Mouse (Mus musculus) cerebellum, adult 2 months (tissue): ENCODE measurements around the gene Olfr1046. TPM values are rescaled to one million over a fixed set of nuclear protein-coding genes. Genes with fewer than 3 reads are reported as not detected.

Experiments used
- DNase-seq, 2 experiments: peaks; one replicate each; pipeline ENCODE4 v3.0.0; 2021
- H3K27ac ChIP-seq: fragments of 200-500 bp; 2 replicates; pipeline ENCODE4 v1.5.1; 2012; ENCODE audit warnings: low read length, control low read depth, inconsistent platforms; ENCODE audit not compliant: insufficient read depth
- H3K27me3 ChIP-seq: fragments of 200-500 bp; 2 replicates; pipeline ENCODE4 v1.6.1; 2012; ENCODE audit warnings: inconsistent platforms, mild to moderate bottlenecking, low read length, moderate library complexity; ENCODE audit not compliant: control insufficient read depth, insufficient read depth
- H3K4me1 ChIP-seq: fragments of 200-500 bp; 2 replicates; pipeline ENCODE4 v1.6.1; 2011; ENCODE audit warnings: low read length; ENCODE audit not compliant: control insufficient read depth, insufficient read depth
- H3K4me3 ChIP-seq: fragments of 200-500 bp; replicated peaks from 2 replicates; pipeline ENCODE3; 2011; ENCODE audit warnings: mild to moderate bottlenecking, low read depth, low read length, control low read depth; ENCODE audit not compliant: insufficient read depth
- CTCF ChIP-seq: fragments of 200-500 bp; IDR thresholded peaks from 2 replicates; pipeline ENCODE4 v1.5.1; 2011; ENCODE audit warnings: low read depth, mild to moderate bottlenecking, control low read depth, low read length, moderate library complexity, borderline replicate concordance; ENCODE audit not compliant: insufficient read depth
- POLR2A ChIP-seq: fragments of 200-500 bp; IDR thresholded peaks from 2 replicates; pipeline ENCODE4 v1.6.1; 2011; ENCODE audit warnings: low read length, control low read depth, borderline replicate concordance; ENCODE audit not compliant: insufficient read depth
- WGBS: fragments of 180-500 bp; shearing (Covaris S2); methylation state at CpG from one replicate; pipeline ENCODE4 v1.1.7; 2018; 5-methylcytosine and 5-hydroxymethylcytosine counted together
- polyA plus RNA-seq: library from polyadenylated mRNA; depleted of rRNA; stranded (reverse); fragments of >200 nt; gene quantifications from 2 replicates; pipeline ENCODE4 v1.2.3, GENCODE M21; 2012; rRNA removed

Gene Olfr1046
- polyA plus RNA-seq, 1 experiment, result not detected

DNA sequence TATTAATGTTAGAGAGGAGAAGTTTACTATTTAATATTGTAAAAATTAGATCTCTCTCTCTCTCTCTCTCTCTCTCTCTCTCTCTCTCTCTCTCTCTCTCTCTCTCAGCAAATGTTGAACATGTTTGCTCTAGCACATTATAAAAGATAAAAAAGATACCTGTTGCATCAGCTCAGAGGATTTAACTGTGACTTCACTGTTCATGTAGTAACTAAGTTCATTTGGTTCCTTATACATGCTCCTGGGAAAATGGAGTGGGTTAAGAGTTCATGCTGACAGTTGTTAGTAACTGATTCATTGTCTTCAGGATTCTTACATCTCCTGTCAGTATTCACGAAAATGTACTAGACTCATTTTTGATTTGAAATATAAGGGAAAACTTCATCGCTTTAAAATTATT lies 51.7 kb downstream of the Olfr1046 start, which contains the start of gene Olfr1043:
Gene Olfr1043, minus strand, starts transcription at position 101 of the 400 bp plus-strand sequence.
- no peaks in the 10 kb centered on the region for H3K4me1 ChIP-seq
- no peak for TF ChIP-seq CTCF
- TF ChIP-seq POLR2A, result no peak
- H3K27ac ChIP-seq, result no peak within 1 kb of the TSS
- H3K4me3 ChIP-seq, result no peak within 1 kb of the TSS
- WGBS, result 88% methylated on average over 2 of the region's 2 CpGs
- H3K27me3 ChIP-seq, result no peaks in the 10 kb centered on the region
- DNase-seq, result no peak

Other genes starting within 250 kb of the Olfr1046 start
- not detected in 2 replicates for gene Olfr1029, start 245.4 kb downstream of the Olfr1046 start, polyA plus RNA-seq
- not detected in 2 replicates for gene Olfr1030, start 240.0 kb downstream of the Olfr1046 start, polyA plus RNA-seq
- gene Olfr1031, start 229.0 kb downstream of the Olfr1046 start, polyA plus RNA-seq, result not detected in 2 replicates
- not detected in 2 replicates for gene Olfr1032, start 213.8 kb downstream of the Olfr1046 start, polyA plus RNA-seq
- 0.11 and 0.21 TPM in 2 replicates for gene Olfr1033, start 198.7 kb downstream of the Olfr1046 start, polyA plus RNA-seq
- gene Olfr1034, start 173.5 kb downstream of the Olfr1046 start, polyA plus RNA-seq, result 0.02 and 0.05 TPM in 2 replicates
- not detected in 2 replicates for gene Olfr1036, start 145.3 kb downstream of the Olfr1046 start, polyA plus RNA-seq
- not detected in 2 replicates for gene Olfr1037, start 131.9 kb downstream of the Olfr1046 start, polyA plus RNA-seq
- not detected in 2 replicates for gene Olfr1039, start 83.4 kb downstream of the Olfr1046 start, polyA plus RNA-seq
- not detected in 2 replicates for gene Olfr1040, start 72.6 kb downstream of the Olfr1046 start, polyA plus RNA-seq
- gene Olfr1042, start 57.5 kb downstream of the Olfr1046 start, polyA plus RNA-seq, result not detected in 2 replicates
- not detected in 2 replicates for gene Olfr1043, start 51.8 kb downstream of the Olfr1046 start, polyA plus RNA-seq
- not detected in 2 replicates for gene Olfr1044, start 41.5 kb downstream of the Olfr1046 start, polyA plus RNA-seq
- not detected in 2 replicates for gene Olfr52, start 33.6 kb downstream of the Olfr1046 start, polyA plus RNA-seq
- gene Olfr1045, start 16.3 kb downstream of the Olfr1046 start, polyA plus RNA-seq, result not detected in 2 replicates
- not detected in 2 replicates for gene Olfr1047, start 12.1 kb upstream of the Olfr1046 start, polyA plus RNA-seq
- not detected in 2 replicates for gene Olfr1048, start 21.0 kb upstream of the Olfr1046 start, polyA plus RNA-seq
- not detected in 2 replicates for gene Olfr1049, start 39.0 kb upstream of the Olfr1046 start, polyA plus RNA-seq
- gene Olfr1051, start 59.8 kb upstream of the Olfr1046 start, polyA plus RNA-seq, result not detected in 2 replicates
- not detected in 2 replicates for gene Olfr1052, start 73.1 kb upstream of the Olfr1046 start, polyA plus RNA-seq
- not detected in 2 replicates for gene Olfr1053, start 96.0 kb upstream of the Olfr1046 start, polyA plus RNA-seq
- not detected in 2 replicates for gene Olfr1054, start 116.1 kb upstream of the Olfr1046 start, polyA plus RNA-seq
- not detected in 2 replicates for gene Olfr1055, start 131.0 kb upstream of the Olfr1046 start, polyA plus RNA-seq
- not detected in 2 replicates for gene Olfr1056, start 143.2 kb upstream of the Olfr1046 start, polyA plus RNA-seq
- gene Olfr1057, start 159.1 kb upstream of the Olfr1046 start, polyA plus RNA-seq, result not detected in 2 replicates
- gene Olfr1058, start 169.2 kb upstream of the Olfr1046 start, polyA plus RNA-seq, result not detected in 2 replicates
- gene Olfr1061, start 194.7 kb upstream of the Olfr1046 start, polyA plus RNA-seq, result not detected in 2 replicates
- gene Olfr1062, start 207.4 kb upstream of the Olfr1046 start, polyA plus RNA-seq, result not detected in 2 replicates
- not detected in 2 replicates for gene Olfr1065, start 231.3 kb upstream of the Olfr1046 start, polyA plus RNA-seq
- gene Olfr1066, start 237.0 kb upstream of the Olfr1046 start, polyA plus RNA-seq, result not detected in 2 replicates